Mouse (Mus musculus) G1E (cell line): ENCODE results near the gene Cldn19. TPM values are rescaled to one million over a fixed set of nuclear protein-coding genes. Genes with fewer than 3 reads are reported as not detected.

Source experiments
- ATAC-seq: 2 replicates; pipeline ENCODE4 v1.8.0; 2016; ENCODE audit warnings: mild to moderate bottlenecking; ENCODE audit not compliant: insufficient number of reproducible peaks, poor library complexity, low FRiP score, severe bottlenecking; ENCODE audit errors: extremely low read depth
- DNase-seq: peaks from one replicate; pipeline ENCODE4 v3.0.0; 2012; ENCODE audit warnings: low spot score
- H3K27me3 ChIP-seq: 2 replicates; pipeline ENCODE4 v1.6.1; 2012; ENCODE audit warnings: mild to moderate bottlenecking, low read length, inconsistent platforms; ENCODE audit not compliant: insufficient read depth
- H3K36me3 ChIP-seq: replicated peaks from 2 replicates; pipeline ENCODE3; 2012; ENCODE audit warnings: mild to moderate bottlenecking, inconsistent platforms
- H3K4me1 ChIP-seq: 2 replicates; pipeline ENCODE4 v1.6.1; 2012; ENCODE audit warnings: low read depth, low read length, inconsistent platforms, mixed read lengths; ENCODE audit not compliant: insufficient read depth
- H3K4me3 ChIP-seq: 2 replicates; pipeline ENCODE4 v1.5.1; 2012; ENCODE audit warnings: low read depth, mild to moderate bottlenecking, inconsistent platforms, low read length, moderate library complexity, mixed read lengths
- H3K9me3 ChIP-seq: replicated peaks from 2 replicates; pipeline ENCODE4 v1.6.1; 2012; ENCODE audit warnings: inconsistent platforms
- CTCF ChIP-seq: IDR thresholded peaks from 2 replicates; pipeline ENCODE4 v1.5.1; 2012; ENCODE audit warnings: low read depth, low read length, inconsistent platforms, mixed read lengths
- GATA1 ChIP-seq: IDR thresholded peaks from 2 replicates; pipeline ENCODE4 v1.6.1; 2012; ENCODE audit warnings: borderline replicate concordance, low read length, inconsistent platforms, mixed read lengths
- GATA2 ChIP-seq: IDR thresholded peaks from 2 replicates; pipeline ENCODE4 v1.6.1; 2012; ENCODE audit warnings: low read depth, low read length, inconsistent platforms, borderline replicate concordance
- POLR2AphosphoS5 ChIP-seq: IDR thresholded peaks from 2 replicates; pipeline ENCODE4 v1.6.1; 2012; ENCODE audit warnings: low read depth, low read length, inconsistent platforms; ENCODE audit not compliant: insufficient replicate concordance
- TAL1 ChIP-seq: conservative IDR thresholded peaks from 2 replicates; pipeline ENCODE4 v1.6.1; 2012; ENCODE audit warnings: low read depth, low read length, inconsistent platforms, mixed read lengths
- polyA plus RNA-seq: library from polyadenylated mRNA; stranded (reverse); fragments of >175 nt; gene quantifications from 2 replicates; pipeline ENCODE4 v1.2.3, GENCODE M21; 2012
- total RNA-seq, 2 experiments: library from RNA; stranded (forward) in 1 of 2; stranded (reverse) in 1 of 2; fragments of 200-1000 nt in 1 of 2; fragments of >200 nt in 1 of 2; fragmentation: Nextera tagmentation in 1 of 2; gene quantifications; 2 replicates each; pipeline ENCODE4 v1.2.3; 2014 to 2017

Cldn19 gene
- total and polyA plus RNA-seq, 3 experiments, result 0.16 TPM; not detected in 2

GRCm38 (mm10) chr4:119232410-119233255 is 22.6 kb upstream of the Cldn19 start, which contains the start of the genes AU022252 and P3h1:
AU022252 (minus strand) TSS chr4:119232712.
P3h1 (plus strand) TSS chr4:119232915.
- peak; percentile 98 for DNase-seq
- Histone ChIP-seq H3K36me3 (peaks cover 49% of the 10 kb centered on the region), H3K4me1 (peaks cover 20% of the 10 kb centered on the region), H3K27me3 (no peaks in the 10 kb centered on the region), H3K9me3 (no peaks in the 10 kb centered on the region), H3K4me3 (peak within 1 kb of the TSS; percentile 94)
- no peak for TF ChIP-seq POLR2AphosphoS5
- no peak for TF ChIP-seq GATA1
- no peak for TF ChIP-seq TAL1
- no peak for TF ChIP-seq GATA2
- TF ChIP-seq CTCF, result no peak
- peak; percentile 98 for ATAC-seq

- ATAC-seq (no peak), DNase-seq (peak; percentile 27)
- peaks cover 20% of the 10 kb centered on the region for H3K4me1 ChIP-seq
- H3K27me3 ChIP-seq, result no peaks in the 10 kb centered on the region
- peaks cover 49% of the 10 kb centered on the region for H3K36me3 ChIP-seq
- TF ChIP-seq CTCF, result no peak
- no peak for TF ChIP-seq GATA1
- H3K4me3 ChIP-seq, result peak overlapping the region; percentile 94
- no peaks in the 10 kb centered on the region for H3K9me3 ChIP-seq
Measured at GRCm38 (mm10) chr4:119233256-119233901, 21.8 kb upstream of the Cldn19 start.

GRCm38 (mm10) chr4:119234348-119234747 is 20.9 kb upstream of the Cldn19 start:
- no peaks in the 10 kb centered on the region for H3K27me3 ChIP-seq
- H3K36me3 ChIP-seq, result peaks cover 50% of the 10 kb centered on the region
- TF ChIP-seq TAL1, result no peak
- TF ChIP-seq POLR2AphosphoS5, result no peak
- H3K4me3 ChIP-seq, result no peak overlapping the region
- no peak for DNase-seq
- no peaks in the 10 kb centered on the region for H3K9me3 ChIP-seq
- no peak for ATAC-seq
- peaks cover 25% of the 10 kb centered on the region for H3K4me1 ChIP-seq

GRCm38 (mm10) chr4:119238661-119239060 is 16.6 kb upstream of the Cldn19 start:
- Histone ChIP-seq H3K27me3 (no peaks in the 10 kb centered on the region), H3K9me3 (no peaks in the 10 kb centered on the region), H3K4me3 (no peak overlapping the region), H3K36me3 (peaks cover 70% of the 10 kb centered on the region), H3K4me1 (peaks cover 18% of the 10 kb centered on the region)
- DNase-seq (no peak), ATAC-seq (no peak)
- TF ChIP-seq TAL1 (no peak), POLR2AphosphoS5 (no peak), CTCF (no peak), GATA2 (no peak), GATA1 (no peak)

- Histone ChIP-seq H3K36me3 (peaks cover 76% of the 10 kb centered on the region), H3K4me1 (peaks cover 12% of the 10 kb centered on the region), H3K4me3 (no peak overlapping the region), H3K27me3 (no peaks in the 10 kb centered on the region), H3K9me3 (no peaks in the 10 kb centered on the region)
- peak; percentile 88 for TF ChIP-seq CTCF
- TF ChIP-seq POLR2AphosphoS5, result no peak
- no peak for TF ChIP-seq GATA1
- ATAC-seq (peak; percentile 28; the same call in 1 of the 2 replicates), DNase-seq (peak; percentile 61)
Measured at GRCm38 (mm10) chr4:119239181-119239682, 16.0 kb upstream of the Cldn19 start.

GRCm38 (mm10) chr4:119241664-119242063 is 13.6 kb upstream of the Cldn19 start:
- no peak for ATAC-seq
- H3K36me3 ChIP-seq, result peaks cover 84% of the 10 kb centered on the region
- TF ChIP-seq TAL1 (no peak), CTCF (peak; percentile 19; the same call in 1 of the 2 replicates), GATA1 (no peak), POLR2AphosphoS5 (no peak), GATA2 (no peak)
- H3K4me1 ChIP-seq, result peaks cover 5% of the 10 kb centered on the region; the same call in 1 of the 2 replicates
- no peaks in the 10 kb centered on the region for H3K9me3 ChIP-seq
- no peaks in the 10 kb centered on the region for H3K27me3 ChIP-seq
- H3K4me3 ChIP-seq, result no peak overlapping the region
- DNase-seq, result no peak
